Mouse (Mus musculus) megakaryocyte-erythroid progenitor cell, adult 5 weeks (primary cell): ENCODE measurements around the gene Tcerg1l. TPM values are rescaled to one million over a fixed set of nuclear protein-coding genes. Genes with fewer than 3 reads are reported as not detected.

Experiments
- polyA plus RNA-seq: library from polyadenylated mRNA; stranded (reverse); fragments of >175 nt; gene quantifications from 2 replicates; pipeline ENCODE4 v1.2.3, GENCODE M21; 2012

Tcerg1l gene
- polyA plus RNA-seq = not detected in 2 replicates

DNA sequence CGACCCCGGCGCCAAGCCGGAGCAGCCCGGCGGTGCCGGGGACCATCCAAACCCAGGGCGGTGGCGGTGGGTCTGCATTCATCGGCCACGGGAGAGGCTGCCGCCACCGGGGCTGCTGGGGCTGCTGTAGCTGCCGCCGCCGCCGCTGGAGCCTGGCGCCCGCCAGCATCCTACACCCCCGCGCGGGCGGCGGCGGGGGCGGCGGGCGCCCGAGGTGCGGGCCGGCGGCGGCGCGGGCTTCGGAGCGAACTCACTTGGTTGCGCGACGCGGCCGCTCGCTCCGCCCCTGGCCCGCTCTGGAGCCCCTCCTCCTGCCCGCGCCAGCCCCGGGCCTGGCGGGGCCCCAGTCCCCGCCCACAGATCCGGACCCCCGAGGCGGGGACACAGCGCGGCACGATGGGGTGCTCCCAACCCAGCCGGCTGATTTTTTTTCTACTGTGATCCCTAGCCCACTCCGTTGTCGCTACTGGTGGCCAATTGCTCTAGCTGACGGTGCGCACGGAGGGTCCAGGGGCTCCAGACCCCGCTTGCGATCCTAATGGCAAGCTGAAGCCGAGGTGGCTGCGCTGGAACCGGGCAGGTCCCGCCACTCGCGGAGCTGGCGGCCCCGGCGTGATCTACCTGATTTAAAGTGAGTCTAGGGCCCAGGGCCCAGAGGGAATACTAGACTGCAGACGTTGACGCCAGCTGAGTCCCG lies at the start of gene Tcerg1l:
Gene Tcerg1l, minus strand, starts transcription at position 246 of the 697 bp plus-strand sequence.

